Mouse (Mus musculus) forebrain, embryonic 10.5 days (tissue): ENCODE results near the gene Atg9a. TPM values are rescaled to one million over a fixed set of nuclear protein-coding genes. Genes with fewer than 3 reads are reported as not detected.
A peak's percentile ranks its signal among the peaks of the same experiment; 100 is the strongest.
"Not testable (repeated sequence)": the region's sequence is repeated elsewhere in the genome, so short reads cannot be mapped to it uniquely, and the experiment has no call there.

Experiments used
- DNase-seq: peaks from one replicate; pipeline ENCODE4 v3.0.0-alpha.2; 2017; ENCODE audit warnings: low spot score; ENCODE audit errors: extremely low spot score
- H3K27ac ChIP-seq: fragments of 300-500 bp; sonication (generic); 2 replicates; pipeline ENCODE4 v1.5.1; 2016; ENCODE audit warnings: mild to moderate bottlenecking
- H3K27me3 ChIP-seq: fragments of 300-500 bp; sonication (generic); 2 replicates; pipeline ENCODE4 v1.6.1; 2016; ENCODE audit warnings: mild to moderate bottlenecking; ENCODE audit not compliant: poor library complexity, severe bottlenecking
- H3K36me3 ChIP-seq: fragments of 300-500 bp; sonication (generic); replicated peaks from 2 replicates; pipeline ENCODE4 v1.6.1; 2016; ENCODE audit warnings: mild to moderate bottlenecking, moderate library complexity
- H3K4me1 ChIP-seq: fragments of 300-500 bp; sonication (generic); 2 replicates; pipeline ENCODE4 v1.6.1; 2016
- H3K4me3 ChIP-seq: fragments of 300-500 bp; sonication (generic); 2 replicates; pipeline ENCODE4 v1.5.1; 2016; ENCODE audit warnings: mild to moderate bottlenecking, moderate library complexity
- H3K9me3 ChIP-seq: fragments of 300-500 bp; sonication (generic); 2 replicates; pipeline ENCODE4 v1.6.1; 2016; ENCODE audit warnings: mild to moderate bottlenecking, moderate library complexity
- WGBS: fragments of 180-500 bp; shearing (Covaris S2); methylation state at CpG from one replicate; pipeline ENCODE4 v1.1.7; 2016; 5-methylcytosine and 5-hydroxymethylcytosine counted together
- polyA plus RNA-seq: library from polyadenylated mRNA; unstranded; fragments of >200 nt; fragmentation: Nextera tagmentation; extraction: Ambion mirVana; gene quantifications from 2 replicates; pipeline ENCODE4 v1.2.1, GENCODE M21; 2016

The Atg9a gene
- 17.4 and 19.2 TPM in 2 replicates for polyA plus RNA-seq

GRCm38 (mm10) chr1:75191622-75192402 lies at the start of gene Atg9a, which contains the start of gene Ankzf1:
Gene Atg9a, minus strand, starts transcription at chr1:75192196.
Gene Ankzf1, plus strand, starts transcription at chr1:75192151.
- Histone ChIP-seq H3K36me3 (peaks cover 34% of the 10 kb centered on the region), H3K27ac (peak within 1 kb of the TSS; percentile 89), H3K4me3 (peak within 1 kb of the TSS; percentile 76), H3K27me3 (no peaks in the 10 kb centered on the region), H3K9me3 (no peaks in the 10 kb centered on the region), H3K4me1 (peaks cover 30% of the 10 kb centered on the region)
- under 1% methylated on average over 56 of the region's 56 CpGs for WGBS
- peak; percentile 96 for DNase-seq

- 86% methylated on average over 10 of the region's 10 CpGs for WGBS
- H3K4me3 ChIP-seq, result no peak overlapping the region
- peaks cover 6% of the 10 kb centered on the region for H3K27me3 ChIP-seq
- peaks cover 28% of the 10 kb centered on the region for H3K4me1 ChIP-seq
- no peak overlapping the region for H3K27ac ChIP-seq
- no peaks in the 10 kb centered on the region for H3K9me3 ChIP-seq
- no peak for DNase-seq
- peaks cover 33% of the 10 kb centered on the region for H3K36me3 ChIP-seq
Observed at GRCm38 (mm10) chr1:75239591-75239990, 47.6 kb upstream of the Atg9a start.

- peak; percentile 82 for DNase-seq
- peak within 1 kb of the TSS; percentile 91 for H3K27ac ChIP-seq
- H3K4me3 ChIP-seq, result peak within 1 kb of the TSS; percentile 79
- peaks cover 12% of the 10 kb centered on the region for H3K27me3 ChIP-seq
- peaks cover 30% of the 10 kb centered on the region for H3K4me1 ChIP-seq
- WGBS, result under 1% methylated on average over 63 of the region's 64 CpGs
- peaks cover 18% of the 10 kb centered on the region for H3K36me3 ChIP-seq
- no peaks in the 10 kb centered on the region for H3K9me3 ChIP-seq
Observed at GRCm38 (mm10) chr1:75236117-75237050, 44.4 kb upstream of the Atg9a start, which contains the start of gene Dnajb2. Gene Dnajb2, plus strand, starts transcription at chr1:75236406.

GRCm38 (mm10) chr1:75234606-75235005 lies 42.6 kb upstream of the Atg9a start:
- 5% methylated on average over 8 of the region's 8 CpGs for WGBS
- H3K27me3 ChIP-seq, result peaks cover 12% of the 10 kb centered on the region
- peaks cover 30% of the 10 kb centered on the region for H3K4me1 ChIP-seq
- H3K4me3 ChIP-seq, result no peak overlapping the region
- DNase-seq, result peak; percentile 53
- H3K36me3 ChIP-seq, result peaks cover 7% of the 10 kb centered on the region
- no peak overlapping the region for H3K27ac ChIP-seq
- no peaks in the 10 kb centered on the region for H3K9me3 ChIP-seq

GRCm38 (mm10) chr1:75232489-75232888 lies 40.5 kb upstream of the Atg9a start:
- not testable (repeated sequence) for H3K36me3 ChIP-seq, H3K4me3 ChIP-seq, H3K27ac ChIP-seq, DNase-seq, H3K9me3 ChIP-seq
- H3K27me3 ChIP-seq, result peaks cover 12% of the 10 kb centered on the region
- peaks cover 29% of the 10 kb centered on the region for H3K4me1 ChIP-seq
- 67% methylated on average over 4 of the region's 4 CpGs for WGBS

GRCm38 (mm10) chr1:75231664-75232152 lies 39.7 kb upstream of the Atg9a start, which contains the start of gene A630095N17Rik:
Gene A630095N17Rik, minus strand, starts transcription at chr1:75232102.
- Histone ChIP-seq H3K4me3 (no peak within 1 kb of the TSS), H3K27ac (no peak within 1 kb of the TSS), H3K27me3 (peaks cover 12% of the 10 kb centered on the region), H3K9me3 (no peaks in the 10 kb centered on the region), H3K4me1 (peaks cover 21% of the 10 kb centered on the region), H3K36me3 (no peaks in the 10 kb centered on the region)
- WGBS, result 74% methylated on average over 5 of the region's 5 CpGs
- DNase-seq, result no peak

GRCm38 (mm10) chr1:75231224-75231623 lies 39.2 kb upstream of the Atg9a start:
- DNase-seq, result no peak
- Histone ChIP-seq H3K4me3 (no peak overlapping the region), H3K27me3 (peaks cover 12% of the 10 kb centered on the region), H3K9me3 (no peaks in the 10 kb centered on the region), H3K27ac (no peak overlapping the region), H3K4me1 (peaks cover 16% of the 10 kb centered on the region), H3K36me3 (no peaks in the 10 kb centered on the region)
- 80% methylated on average over 4 of the region's 4 CpGs for WGBS

- Histone ChIP-seq H3K4me1 (peaks cover 9% of the 10 kb centered on the region), H3K36me3 (no peaks in the 10 kb centered on the region), H3K27me3 (peaks cover 12% of the 10 kb centered on the region), H3K9me3 (no peaks in the 10 kb centered on the region), H3K27ac (no peak overlapping the region), H3K4me3 (no peak overlapping the region)
- no peak for DNase-seq
- WGBS, result 76% methylated on average over 7 of the region's 7 CpGs
Observed at GRCm38 (mm10) chr1:75230335-75230994, 38.5 kb upstream of the Atg9a start.

- H3K4me3 ChIP-seq, result no peak overlapping the region
- no peaks in the 10 kb centered on the region for H3K9me3 ChIP-seq
- H3K27ac ChIP-seq, result no peak overlapping the region
- 80% methylated on average over 4 of the region's 4 CpGs for WGBS
- H3K36me3 ChIP-seq, result no peaks in the 10 kb centered on the region
- no peaks in the 10 kb centered on the region; the same call in 1 of the 2 replicates for H3K4me1 ChIP-seq
- no peak for DNase-seq
- H3K27me3 ChIP-seq, result peaks cover 4% of the 10 kb centered on the region
Observed at GRCm38 (mm10) chr1:75229158-75229557, 37.2 kb upstream of the Atg9a start.

- Histone ChIP-seq H3K4me1 (no peaks in the 10 kb centered on the region), H3K36me3 (no peaks in the 10 kb centered on the region), H3K4me3 (no peak overlapping the region), H3K27me3 (peaks cover 10% of the 10 kb centered on the region), H3K9me3 (no peaks in the 10 kb centered on the region), H3K27ac (no peak overlapping the region)
- WGBS, result 68% methylated on average over 1 of the region's 1 CpGs
- no peak for DNase-seq
Observed at GRCm38 (mm10) chr1:75227653-75228052, 35.7 kb upstream of the Atg9a start.

GRCm38 (mm10) chr1:75226138-75226537 lies 34.1 kb upstream of the Atg9a start:
- WGBS, result 82% methylated on average over 2 of the region's 2 CpGs
- no peaks in the 10 kb centered on the region for H3K36me3 ChIP-seq

GRCm38 (mm10) chr1:75225473-75225872 lies 33.5 kb upstream of the Atg9a start:
- no peak overlapping the region for H3K27ac ChIP-seq
- WGBS, result 74% methylated on average over 3 of the region's 3 CpGs
- peaks cover 32% of the 10 kb centered on the region for H3K27me3 ChIP-seq
- H3K9me3 ChIP-seq, result no peaks in the 10 kb centered on the region
- no peaks in the 10 kb centered on the region for H3K36me3 ChIP-seq
- H3K4me1 ChIP-seq, result no peaks in the 10 kb centered on the region
- DNase-seq, result no peak
- H3K4me3 ChIP-seq, result no peak overlapping the region

More at GRCm38 (mm10) chr1:75226138-75226537, 34.1 kb upstream of the Atg9a start:
- Histone ChIP-seq H3K9me3 (no peaks in the 10 kb centered on the region), H3K27ac (no peak overlapping the region), H3K4me3 (no peak overlapping the region), H3K27me3 (peaks cover 26% of the 10 kb centered on the region), H3K4me1 (no peaks in the 10 kb centered on the region)
- DNase-seq, result no peak
